ENCODE assay signal across 7 mouse cellular contexts in the genomic region with DNA sequence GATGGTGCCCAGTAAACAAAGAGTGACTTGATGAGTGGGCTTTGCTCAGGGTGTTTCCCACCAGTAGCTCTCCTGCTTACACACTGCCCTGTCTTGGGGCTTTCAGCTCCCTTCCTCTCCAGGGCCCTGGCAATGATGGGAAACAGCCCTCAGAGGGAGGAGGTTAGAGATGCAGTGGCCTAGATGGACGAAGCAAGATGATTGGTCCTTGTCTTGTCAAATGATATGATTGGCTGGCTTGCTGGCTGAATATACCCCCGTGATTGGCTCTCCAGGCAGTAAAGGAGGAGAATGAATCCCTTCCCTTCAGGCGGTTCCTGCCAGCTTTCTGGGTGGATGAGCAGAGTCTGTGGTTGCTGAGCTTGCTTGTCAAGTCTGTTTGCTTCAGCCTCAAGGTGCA.
DNase-seq lines count a peak whose midpoint lies in the region; ATAC-seq and TF ChIP-seq lines count a peak whose summit lies in the region.

No protein-coding gene starts in this region.

- WGBS in neural tube, embryonic 13.5 days: 1% methylated on average over 3 of the region's 3 CpGs

- intact Hi-C loops in heart, postnatal 10 days (cut with DNase I): no loop called here

- peak; percentile 97 for ATAC-seq in neural tube, embryonic 13.5 days (ENCODE audit: low read depth)

- no peaks in the 10 kb centered on the region for H3K4me1 ChIP-seq in ES-Bruce4 (ENCODE audit: control insufficient read depth, insufficient read depth, low read length)
- peaks cover 11% of the 10 kb centered on the region for H3K4me1 ChIP-seq in neural tube, embryonic 13.5 days (replicated peaks)

- H3K4me3 ChIP-seq in ES-Bruce4 (ENCODE audit: low read depth, low read length): peak overlapping the region; percentile 9; the same call in 1 of the 2 replicates
- H3K4me3 ChIP-seq in neural tube, embryonic 13.5 days: peak overlapping the region; percentile 32

- no peaks in the 10 kb centered on the region for H3K27me3 ChIP-seq in ES-Bruce4 (ENCODE audit: control insufficient read depth, insufficient read depth, low read length, poor library complexity, severe bottlenecking)
- peaks cover 5% of the 10 kb centered on the region; the same call in 1 of the 2 replicates for H3K27me3 ChIP-seq in neural tube, embryonic 13.5 days

- no peaks in the 10 kb centered on the region for H3K9me3 ChIP-seq in ES-Bruce4 (replicated peaks; ENCODE audit: control insufficient read depth, insufficient read depth, low read length, poor library complexity, severe bottlenecking)
- no peaks in the 10 kb centered on the region for H3K9me3 ChIP-seq in neural tube, embryonic 13.5 days

- no peak overlapping the region for H3K9ac ChIP-seq in ES-Bruce4 (ENCODE audit: low read depth, poor library complexity, severe bottlenecking)
- peak overlapping the region; percentile 62 for H3K9ac ChIP-seq in neural tube, embryonic 13.5 days

- H3K27ac ChIP-seq in ES-Bruce4 (ENCODE audit: insufficient read depth, low read length): no peak overlapping the region
- H3K27ac ChIP-seq in neural tube, embryonic 13.5 days (replicated peaks): peak overlapping the region; percentile 83

- H3K36me3 ChIP-seq in ES-Bruce4 (ENCODE audit: control insufficient read depth, insufficient read depth, low read length, poor library complexity, severe bottlenecking): no peaks in the 10 kb centered on the region
- no peaks in the 10 kb centered on the region for H3K36me3 ChIP-seq in neural tube, embryonic 13.5 days

- peak overlapping the region; percentile 53 for H3K4me2 ChIP-seq in neural tube, embryonic 13.5 days

- TF ChIP-seq CTCF in ES-Bruce4 (IDR thresholded peaks at IDR 0.05; ENCODE audit: low read depth, low read length): no peak

- no peak for TF ChIP-seq POLR2A in ES-Bruce4 (IDR thresholded peaks at IDR 0.05; ENCODE audit: insufficient read depth, low read length)

- DNase-seq in 3T3-L1 (ENCODE audit: low read depth, low spot score): peak; percentile 39
- DNase-seq in embryo, embryonic 10 days (ENCODE audit: low spot score): peak; percentile 88
- DNase-seq in heart, postnatal 10 days: peak; percentile 12 to 28
- peak; percentile 81 for DNase-seq in left cerebral cortex, adult 11 months (ENCODE audit: low spot score)
- DNase-seq in spleen, postnatal 36 days (ENCODE audit: low spot score in 2 of 2): no peak

- TF ChIP-seq EP300 in ES-Bruce4 (IDR thresholded peaks at IDR 0.05; ENCODE audit: insufficient read depth, low read depth, low read length): no peak

Comparison
In these comparisons a context has a peak if more than half of its experiments do, and no peak if none do; other contexts are left out.
1. DNase-seq: peak in 3T3-L1 (single experiment), embryo, embryonic 10 days (single experiment), heart, postnatal 10 days (2 of 2) and left cerebral cortex, adult 11 months (single experiment); none in spleen, postnatal 36 days (0 of 2).